Mouse (Mus musculus): ENCODE data around the gene Gm43951. TPM values are rescaled to one million over a fixed set of nuclear protein-coding genes. Genes with fewer than 3 reads are reported as not detected.

Gene Gm43951
- polyA plus RNA-seq, 1 experiment = not detected

DNA sequence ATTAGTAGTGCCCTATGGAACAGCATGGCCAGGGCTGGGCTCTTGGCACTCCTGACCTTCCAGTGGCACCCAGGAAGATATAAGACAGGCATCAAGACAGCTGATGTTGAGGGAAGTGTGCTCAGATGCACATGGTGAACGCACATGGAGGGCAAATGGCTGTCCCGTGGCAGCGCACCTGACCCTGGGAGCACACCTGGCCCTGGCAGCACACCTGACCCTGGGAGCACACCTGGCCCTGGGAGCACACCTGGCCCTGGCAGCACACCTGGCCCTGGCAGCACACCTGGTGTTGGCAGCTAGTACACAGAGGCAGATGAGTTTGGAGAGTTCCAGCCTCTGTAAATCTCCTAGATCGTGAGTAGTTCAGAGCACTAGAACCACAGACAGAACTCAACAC lies 21.9 kb upstream of the Gm43951 start:
- Histone ChIP-seq H3K4me3 (ENCODE audit: insufficient read depth, low read depth, low read length) (no peak overlapping the region), H3K4me1 (ENCODE audit: control insufficient read depth, insufficient read depth, low read length) (peaks cover 11% of the 10 kb centered on the region), H3K27ac (ENCODE audit: insufficient read depth, low read depth, low read length) (no peak overlapping the region)
- no peak for TF ChIP-seq POLR2A (IDR thresholded peaks at IDR 0.05; ENCODE audit: insufficient read depth, low read depth, low read length)
- no peak for TF ChIP-seq CTCF (IDR thresholded peaks at IDR 0.05; ENCODE audit: insufficient read depth, low read depth, low read length)
- 94% methylated on average over 4 of the region's 4 CpGs for WGBS

DNA sequence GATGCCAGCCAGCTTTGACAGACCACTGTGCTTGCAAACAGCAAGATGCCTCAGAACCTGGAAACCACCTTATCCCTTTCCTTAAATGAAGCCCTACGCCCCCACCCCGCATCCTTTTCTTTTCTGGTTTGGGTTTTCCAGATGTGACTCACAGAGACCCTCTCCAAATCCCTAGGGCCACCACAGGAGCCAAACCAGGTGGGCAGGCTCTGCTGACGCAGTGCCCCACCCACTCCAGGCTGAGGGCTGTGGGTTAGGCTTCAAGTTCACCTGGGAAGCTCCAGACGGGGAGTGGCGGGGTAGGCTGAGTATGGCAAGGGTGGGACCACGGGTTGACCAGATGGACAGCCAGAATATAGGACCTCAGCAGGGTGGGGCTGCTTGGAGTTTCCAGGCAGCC lies 20.3 kb upstream of the Gm43951 start:
- H3K4me3 ChIP-seq (ENCODE audit: insufficient read depth, low read depth, low read length) = no peak overlapping the region
- H3K4me1 ChIP-seq (ENCODE audit: control insufficient read depth, insufficient read depth, low read length) = peaks cover 11% of the 10 kb centered on the region
- WGBS = 92% methylated on average over 6 of the region's 6 CpGs
- TF ChIP-seq CTCF (IDR thresholded peaks at IDR 0.05; ENCODE audit: insufficient read depth, low read depth, low read length) = no peak
- no peak for TF ChIP-seq POLR2A (IDR thresholded peaks at IDR 0.05; ENCODE audit: insufficient read depth, low read depth, low read length)
- no peak overlapping the region; the same call in 1 of the 2 replicates for H3K27ac ChIP-seq (ENCODE audit: insufficient read depth, low read depth, low read length)

DNA sequence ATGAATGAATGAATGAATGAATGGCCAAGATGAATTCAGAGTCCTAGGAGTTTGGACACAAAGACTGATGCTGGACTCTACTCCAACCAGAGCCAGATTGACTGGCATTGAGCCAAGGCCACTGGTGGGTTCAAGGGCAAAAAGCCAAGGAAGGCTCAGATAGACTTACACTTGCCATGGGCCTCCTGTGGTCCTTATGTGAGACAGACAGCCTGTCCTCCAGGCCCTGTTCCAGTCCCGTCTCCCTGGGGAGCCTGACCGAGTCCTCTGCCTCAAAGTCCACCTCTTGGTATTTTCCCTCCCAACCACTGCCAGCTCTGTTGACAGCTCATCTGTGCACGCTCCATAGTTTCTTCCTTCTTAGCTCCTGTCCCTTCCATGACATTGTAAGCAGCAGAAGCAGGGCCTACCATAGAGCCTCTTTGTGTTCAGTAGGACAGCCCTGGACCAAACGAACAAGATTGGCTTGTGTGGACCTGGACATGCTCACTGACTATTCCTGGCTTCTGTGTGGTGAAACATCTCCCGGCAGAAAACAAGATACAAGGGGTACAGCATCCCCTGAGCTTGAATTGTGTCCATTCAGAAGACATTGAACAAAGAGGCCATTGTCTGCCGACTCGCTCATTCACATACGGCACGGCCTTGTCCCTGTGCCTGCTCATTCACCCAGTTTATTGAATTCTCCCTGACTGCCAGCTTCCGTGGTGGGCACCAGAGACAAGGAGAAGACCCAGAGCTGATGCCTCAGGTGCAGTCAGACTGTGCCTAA lies 19.6 kb upstream of the Gm43951 start:
- Histone ChIP-seq H3K27ac (ENCODE audit: insufficient read depth, low read depth, low read length) (0 out of 2 replicates have a peak overlapping the region, but pooled peaks have one; percentile 3), H3K4me1 (ENCODE audit: control insufficient read depth, insufficient read depth, low read length) (peaks cover 11% of the 10 kb centered on the region), H3K4me3 (ENCODE audit: insufficient read depth, low read depth, low read length) (no peak overlapping the region)
- WGBS = 58% methylated on average over 10 of the region's 10 CpGs
- TF ChIP-seq POLR2A (IDR thresholded peaks at IDR 0.05; ENCODE audit: insufficient read depth, low read depth, low read length) = no peak
- no peak for TF ChIP-seq CTCF (IDR thresholded peaks at IDR 0.05; ENCODE audit: insufficient read depth, low read depth, low read length)

DNA sequence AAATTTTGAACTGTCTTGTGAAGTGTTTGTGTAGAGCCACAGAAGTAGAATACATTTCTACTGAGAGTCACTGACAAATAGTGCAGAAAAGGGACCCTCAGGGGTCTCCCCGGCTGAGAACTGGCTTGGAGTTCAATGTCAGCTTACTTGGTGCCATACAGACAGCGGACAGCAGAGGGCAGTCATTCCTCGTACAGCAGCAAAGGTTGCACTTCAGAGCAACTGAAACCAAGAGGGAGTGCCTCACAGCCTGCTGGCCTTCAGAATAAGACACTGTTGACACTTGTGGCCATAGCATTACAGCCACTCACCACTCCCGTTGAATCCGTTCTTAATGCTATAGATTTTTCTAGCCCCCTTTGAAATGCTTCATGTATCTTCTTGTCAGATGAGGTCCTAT lies 18.2 kb upstream of the Gm43951 start:
- TF ChIP-seq CTCF (IDR thresholded peaks at IDR 0.05; ENCODE audit: insufficient read depth, low read depth, low read length) (peak; percentile 74), POLR2A (IDR thresholded peaks at IDR 0.05; ENCODE audit: insufficient read depth, low read depth, low read length) (no peak)

DNA sequence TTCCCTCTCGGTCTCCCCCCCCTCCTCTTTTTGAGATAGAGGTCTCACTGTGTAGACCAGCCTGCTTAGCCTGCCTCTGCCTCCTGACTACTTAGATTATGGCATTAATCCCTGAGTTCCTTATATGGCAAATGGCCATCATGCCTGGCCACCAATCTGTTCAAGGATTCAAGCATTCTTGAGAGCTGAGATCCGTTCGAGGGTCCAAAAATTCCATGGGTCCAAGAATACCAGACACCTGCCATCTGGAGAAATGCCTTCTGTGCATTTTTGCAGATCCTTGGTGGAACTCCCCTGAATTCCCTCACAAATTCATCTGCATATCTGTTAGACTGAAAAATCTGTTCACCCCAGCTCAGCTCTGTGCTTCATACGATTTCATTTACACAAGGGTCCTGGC lies 16.8 kb upstream of the Gm43951 start:
- Histone ChIP-seq H3K27ac (ENCODE audit: insufficient read depth, low read depth, low read length) (no peak overlapping the region), H3K4me1 (ENCODE audit: control insufficient read depth, insufficient read depth, low read length) (peaks cover 8% of the 10 kb centered on the region; the same call in 1 of the 2 replicates), H3K4me3 (ENCODE audit: insufficient read depth, low read depth, low read length) (no peak overlapping the region)
- WGBS = 90% methylated on average over 4 of the region's 4 CpGs
- TF ChIP-seq POLR2A (IDR thresholded peaks at IDR 0.05; ENCODE audit: insufficient read depth, low read depth, low read length) = no peak
- TF ChIP-seq CTCF (IDR thresholded peaks at IDR 0.05; ENCODE audit: insufficient read depth, low read depth, low read length) = no peak

More for the DNA sequence above, 18.2 kb upstream of the Gm43951 start:
- Histone ChIP-seq H3K4me3 (ENCODE audit: insufficient read depth, low read depth, low read length) (no peak overlapping the region), H3K4me1 (ENCODE audit: control insufficient read depth, insufficient read depth, low read length) (peaks cover 8% of the 10 kb centered on the region; the same call in 1 of the 2 replicates), H3K27ac (ENCODE audit: insufficient read depth, low read depth, low read length) (no peak overlapping the region)
- WGBS = 15% methylated on average over 5 of the region's 5 CpGs

DNA sequence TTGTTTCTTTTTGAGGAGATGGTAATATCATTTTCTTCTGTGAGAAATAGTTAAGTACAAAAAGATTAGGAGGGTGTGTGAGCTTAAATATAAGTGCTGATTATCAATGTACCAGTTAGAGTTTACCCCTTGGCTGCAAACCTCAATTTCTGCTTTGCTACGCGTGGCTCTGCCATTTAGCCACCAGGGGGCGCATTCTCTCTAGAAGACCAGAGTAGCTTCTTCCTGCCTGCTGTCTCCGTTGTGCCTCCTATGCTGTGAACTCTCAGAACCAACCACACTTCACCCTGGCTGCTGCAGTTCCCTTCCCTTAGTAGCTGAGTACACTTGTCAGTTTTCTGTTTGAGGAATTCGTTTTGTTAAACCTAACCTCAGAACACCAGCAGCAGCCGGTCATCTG lies 14.6 kb upstream of the Gm43951 start:
- TF ChIP-seq POLR2A (IDR thresholded peaks at IDR 0.05; ENCODE audit: insufficient read depth, low read depth, low read length) (no peak), CTCF (IDR thresholded peaks at IDR 0.05; ENCODE audit: insufficient read depth, low read depth, low read length) (0 out of 2 replicates have a peak, but pooled peaks have one; percentile 42)
- Histone ChIP-seq H3K4me1 (ENCODE audit: control insufficient read depth, insufficient read depth, low read length) (peaks cover 3% of the 10 kb centered on the region; the same call in 1 of the 2 replicates), H3K27ac (ENCODE audit: insufficient read depth, low read depth, low read length) (no peak overlapping the region), H3K4me3 (ENCODE audit: insufficient read depth, low read depth, low read length) (no peak overlapping the region)
- 17% methylated on average over 6 of the region's 6 CpGs for WGBS

DNA sequence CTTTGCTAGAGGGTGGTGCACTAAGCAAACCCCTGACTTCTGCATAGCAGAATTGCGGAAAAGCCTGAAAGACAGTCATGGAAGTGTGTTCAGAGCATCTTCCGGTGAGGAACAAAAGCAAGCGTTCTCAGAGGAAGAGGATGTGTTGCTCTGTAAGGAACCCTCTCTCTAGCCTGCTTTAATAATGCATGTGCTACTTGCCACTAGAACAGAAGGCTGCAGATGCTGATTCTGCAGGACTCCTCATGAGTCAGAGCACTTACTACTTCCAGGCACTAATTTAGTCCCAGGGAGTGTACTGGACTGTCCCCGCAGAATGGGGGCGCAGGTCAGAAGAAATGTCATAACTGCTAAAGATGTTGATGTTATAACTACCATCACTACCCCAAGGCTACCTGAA lies 10.5 kb upstream of the Gm43951 start:
- Histone ChIP-seq H3K27ac (ENCODE audit: insufficient read depth, low read depth, low read length) (no peak overlapping the region), H3K4me1 (ENCODE audit: control insufficient read depth, insufficient read depth, low read length) (peaks cover 9% of the 10 kb centered on the region; the same call in 1 of the 2 replicates)
- WGBS = 48% methylated on average over 5 of the region's 5 CpGs

DNA sequence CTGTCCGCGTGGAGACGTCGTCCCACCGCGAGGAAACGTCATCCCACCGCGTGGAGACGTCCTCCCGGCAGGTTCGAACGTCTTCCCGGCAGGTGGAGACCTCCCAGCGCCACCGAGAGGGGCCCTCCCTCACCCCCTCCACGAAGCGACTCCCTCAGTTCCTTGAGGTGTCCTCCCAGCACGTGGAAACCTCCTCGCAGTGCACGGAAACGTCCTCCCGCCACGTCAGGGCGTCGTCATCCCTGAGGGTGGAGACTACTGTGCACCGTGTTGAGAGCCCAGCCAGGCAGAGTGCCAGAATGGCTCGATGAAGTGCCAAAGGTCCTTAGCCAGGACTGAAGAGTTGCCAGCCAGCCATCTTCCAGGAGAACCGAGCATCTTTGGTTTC lies 8.8 kb upstream of the Gm43951 start, which contains the start of gene Med31:
Gene Med31, minus strand, starts transcription at position 183 of the 388 bp plus-strand sequence.
- peak within 1 kb of the TSS; percentile 70 for H3K27ac ChIP-seq (ENCODE audit: insufficient read depth, low read depth, low read length)
- under 1% methylated on average over 29 of the region's 29 CpGs for WGBS
- H3K4me1 ChIP-seq (ENCODE audit: control insufficient read depth, insufficient read depth, low read length) = peaks cover 9% of the 10 kb centered on the region; the same call in 1 of the 2 replicates
- no peak; the same call in 1 of the 2 replicates for TF ChIP-seq POLR2A (IDR thresholded peaks at IDR 0.05; ENCODE audit: insufficient read depth, low read depth, low read length)
- no peak for TF ChIP-seq CTCF (IDR thresholded peaks at IDR 0.05; ENCODE audit: insufficient read depth, low read depth, low read length)
- peak within 1 kb of the TSS; percentile 66 for H3K4me3 ChIP-seq (ENCODE audit: insufficient read depth, low read depth, low read length)

More for the DNA sequence above, 10.5 kb upstream of the Gm43951 start:
- H3K4me3 ChIP-seq (ENCODE audit: insufficient read depth, low read depth, low read length) = no peak overlapping the region
- TF ChIP-seq CTCF (IDR thresholded peaks at IDR 0.05; ENCODE audit: insufficient read depth, low read depth, low read length) = no peak
- TF ChIP-seq POLR2A (IDR thresholded peaks at IDR 0.05; ENCODE audit: insufficient read depth, low read depth, low read length) = no peak
